Mouse (Mus musculus) heart, postnatal 14 days (tissue): ENCODE measurements around the gene Ccdc96. TPM values are rescaled to one million over a fixed set of nuclear protein-coding genes. Genes with fewer than 3 reads are reported as not detected.
A peak's percentile ranks its signal among the peaks of the same experiment; 100 is the strongest.

Experiments used
- DNase-seq, 2 experiments: peaks; one replicate each; pipeline ENCODE4 v3.0.0; 2021 to 2022
- intact Hi-C: fragments of 180-260 bp; cut with DNase I; formaldehyde crosslinking; loops from one replicate; pipeline ENCODE4 v1.15.1; 2025
- long read RNA-seq, 2 experiments: library from polyadenylated mRNA; stranded (forward); transcript quantifications; one replicate each; pipeline ENCODE4 v2.0.0; 2021
- total RNA-seq, 2 experiments: library from RNA; stranded (reverse); gene quantifications; 2 replicates each; pipeline ENCODE4 v1.2.3; 2021

Gene Ccdc96
- under 1 TPM; 0.29 to 0.31 TPM for total RNA-seq
- long read RNA-seq, experiment 1, result 0 reads
- long read RNA-seq, experiment 2, result 0 reads

GRCm38 (mm10) chr5:36484171-36484990 lies at the start of gene Ccdc96, which contains the start of gene Tada2b:
Gene Ccdc96, plus strand, starts transcription at chr5:36484588.
Gene Tada2b, minus strand, starts transcription at chr5:36484285.
- intact Hi-C loops, result no loop called here

GRCm38 (mm10) chr5:36436858-36437257 lies 47.5 kb upstream of the Ccdc96 start:
- intact Hi-C loops, result no loop called here
- peak in 1 of 2 experiments; percentile 23 for DNase-seq

More at GRCm38 (mm10) chr5:36484171-36484990, at the start of gene Ccdc96, which contains the start of gene Tada2b:
- DNase-seq, result peak; percentile 99 to 100

- intact Hi-C loops, result no loop called here
- no peak for DNase-seq
Observed at GRCm38 (mm10) chr5:36440741-36441140, 43.6 kb upstream of the Ccdc96 start.

- intact Hi-C loops, result no loop called here
- DNase-seq, result no peak
Observed at GRCm38 (mm10) chr5:36444611-36445010, 39.8 kb upstream of the Ccdc96 start.

GRCm38 (mm10) chr5:36445028-36445427 lies 39.4 kb upstream of the Ccdc96 start:
- intact Hi-C loops, result no loop called here

GRCm38 (mm10) chr5:36446166-36446890 lies 38.1 kb upstream of the Ccdc96 start:
- DNase-seq, result no peak
- intact Hi-C loops, result no loop called here

More at GRCm38 (mm10) chr5:36445028-36445427, 39.4 kb upstream of the Ccdc96 start:
- no peak for DNase-seq

GRCm38 (mm10) chr5:36447872-36448271 lies 36.5 kb upstream of the Ccdc96 start:
- intact Hi-C loops, result no loop called here
- no peak for DNase-seq

GRCm38 (mm10) chr5:36449710-36450358 lies 34.6 kb upstream of the Ccdc96 start:
- intact Hi-C loops, result no loop called here
- peak; percentile 18 to 34 for DNase-seq

GRCm38 (mm10) chr5:36451119-36451518 lies 33.3 kb upstream of the Ccdc96 start:
- DNase-seq, result peak in 1 of 2 experiments; percentile 45
- intact Hi-C loops, result no loop called here

GRCm38 (mm10) chr5:36451872-36452389 lies 32.5 kb upstream of the Ccdc96 start:
- intact Hi-C loops, result no loop called here
- DNase-seq, result no peak

- DNase-seq, result no peak
- intact Hi-C loops, result no loop called here
Observed at GRCm38 (mm10) chr5:36452821-36453220, 31.6 kb upstream of the Ccdc96 start.

GRCm38 (mm10) chr5:36457706-36458105 lies 26.7 kb upstream of the Ccdc96 start:
- no peak for DNase-seq
- intact Hi-C loops, result no loop called here

- peak; percentile 27 to 59 for DNase-seq
- intact Hi-C loops, result no loop called here
Observed at GRCm38 (mm10) chr5:36458926-36459325, 25.5 kb upstream of the Ccdc96 start.

GRCm38 (mm10) chr5:36460712-36461111 lies 23.7 kb upstream of the Ccdc96 start:
- DNase-seq, result no peak
- intact Hi-C loops, result loop anchor here (5.0 kb wide), 2 partner anchors 77 to 122 kb away; no protein-coding TSS in a partner anchor

GRCm38 (mm10) chr5:36461231-36461630 lies 23.2 kb upstream of the Ccdc96 start:
- intact Hi-C loops, result loop anchor here (5.0 kb wide), 2 partner anchors 76 to 121 kb away; no protein-coding TSS in a partner anchor
- DNase-seq, result no peak

- DNase-seq, result peak; percentile 82 to 90
- intact Hi-C loops, result loop anchor here (1.0 to 5.0 kb wide), 4 partner anchors 26 to 280 kb away; no protein-coding TSS in a partner anchor
Observed at GRCm38 (mm10) chr5:36462810-36463209, 21.6 kb upstream of the Ccdc96 start.

- DNase-seq, result no peak
Observed at GRCm38 (mm10) chr5:36463391-36463790, 21.0 kb upstream of the Ccdc96 start.

GRCm38 (mm10) chr5:36464709-36465661 lies 19.4 kb upstream of the Ccdc96 start, which contains the start of gene Grpel1:
Gene Grpel1, plus strand, starts transcription at chr5:36464998.
- DNase-seq, result peak; percentile 96 to 97
- intact Hi-C loops, result loop anchor here (5.0 kb wide), 2 partner anchors 72 to 117 kb away; no protein-coding TSS in a partner anchor

More at GRCm38 (mm10) chr5:36463391-36463790, 21.0 kb upstream of the Ccdc96 start:
- intact Hi-C loops, result loop anchor here (1.0 to 5.0 kb wide), 4 partner anchors 26 to 279 kb away; no protein-coding TSS in a partner anchor

GRCm38 (mm10) chr5:36465889-36466288 lies 18.5 kb upstream of the Ccdc96 start:
- no peak for DNase-seq
- intact Hi-C loops, result no loop called here
